Mouse (Mus musculus) neutrophil, adult 83 days (primary cell): ENCODE data around the gene Chrdl2. TPM values are rescaled to one million over a fixed set of nuclear protein-coding genes. Genes with fewer than 3 reads are reported as not detected.

Source experiments
- total RNA-seq, 2 experiments: library from RNA; stranded (reverse); gene quantifications; one replicate each; pipeline ENCODE4 v1.2.4; 2023

The Chrdl2 gene
- total RNA-seq = under 1 TPM in 1 of 2 experiments, not detected in 1; 0.22 TPM

DNA sequence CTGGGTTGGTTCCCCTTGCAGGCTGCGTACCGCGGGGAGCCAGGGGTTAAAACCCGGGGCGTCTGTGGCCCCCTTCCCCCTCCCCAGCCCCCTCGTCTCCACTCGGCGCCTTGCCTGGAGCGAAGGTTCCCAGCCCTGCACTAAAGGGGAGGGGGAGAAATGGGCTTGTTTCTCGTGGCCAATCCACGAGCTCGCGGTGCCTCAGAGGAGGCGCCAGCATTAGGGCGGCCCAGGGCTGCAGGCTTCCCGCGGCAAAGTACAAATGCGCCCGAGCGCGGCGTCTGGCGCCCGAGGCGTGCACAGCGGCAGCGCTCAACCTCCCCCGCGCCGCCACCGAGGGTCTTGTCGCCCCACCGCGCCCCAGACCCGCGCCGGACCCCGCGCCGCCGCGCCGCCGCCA, at the start of gene Chrdl2:
Chrdl2 (plus strand) TSS at position 383 of the 400 bp plus-strand sequence.

DNA sequence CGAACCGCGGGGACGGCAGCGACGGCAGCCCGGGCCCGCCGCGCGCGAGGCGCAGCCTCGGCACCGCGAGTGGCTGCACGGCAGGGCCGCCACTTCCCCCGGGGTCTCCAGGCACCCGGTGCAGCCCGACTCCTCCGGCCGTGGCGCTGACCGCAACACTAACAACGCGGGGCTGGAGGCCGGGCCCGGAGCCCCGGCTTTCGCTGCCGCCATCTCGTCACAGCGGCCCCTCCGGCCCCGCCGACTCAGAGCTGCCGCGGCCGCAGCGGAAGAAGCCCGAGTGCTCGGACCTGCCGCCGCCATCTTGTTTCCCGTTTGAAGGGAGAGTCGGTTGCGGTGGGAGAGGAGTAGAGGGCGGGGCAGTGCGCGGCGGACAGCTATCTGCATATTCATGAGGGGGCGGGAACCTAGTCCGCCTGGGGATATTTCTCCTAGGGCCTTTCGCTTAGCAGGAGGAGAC, 25.8 kb upstream of the Chrdl2 start, which contains the start of gene Rnf169:
Rnf169 (minus strand) TSS at position 317 of the 460 bp plus-strand sequence.

Other genes starting within 250 kb of the Chrdl2 start
- not detected for gene Olfr521, start 242.7 kb upstream of the Chrdl2 start, total RNA-seq
- gene Neu3, start 177.8 kb upstream of the Chrdl2 start, total RNA-seq = 1 to 10 TPM; 1.7 to 2.1 TPM
- not detected for gene Xrra1, start 147.1 kb upstream of the Chrdl2 start, total RNA-seq
- gene Spcs2, start 142.7 kb upstream of the Chrdl2 start, total RNA-seq = 10 to 100 TPM; 95.0 to 97.8 TPM
- gene Rnf169, start 25.7 kb upstream of the Chrdl2 start, total RNA-seq = 10 to 100 TPM; 27.5 to 39.1 TPM
- 10 to 100 TPM; 53.8 to 60.8 TPM for gene Pold3, start 115.4 kb downstream of the Chrdl2 start, total RNA-seq
- gene Lipt2, start 153.1 kb downstream of the Chrdl2 start, total RNA-seq = 1 to 10 TPM; 2.6 to 2.9 TPM
- 10 to 100 TPM; 16.8 to 24.7 TPM for gene Kcne3, start 170.3 kb downstream of the Chrdl2 start, total RNA-seq
- gene Pgm2l1, start 221.2 kb downstream of the Chrdl2 start, total RNA-seq = 1 to 10 TPM; 8.7 to 9.1 TPM